Mouse (Mus musculus): Measurements from ENCODE around the gene Arhgef17. TPM values are rescaled to one million over a fixed set of nuclear protein-coding genes. Genes with fewer than 3 reads are reported as not detected.

Arhgef17 gene
- polyA plus RNA-seq (2015; fragmentation: Nextera tagmentation; extraction: Ambion mirVana) = 5.7 and 7.0 TPM in 2 replicates

DNA sequence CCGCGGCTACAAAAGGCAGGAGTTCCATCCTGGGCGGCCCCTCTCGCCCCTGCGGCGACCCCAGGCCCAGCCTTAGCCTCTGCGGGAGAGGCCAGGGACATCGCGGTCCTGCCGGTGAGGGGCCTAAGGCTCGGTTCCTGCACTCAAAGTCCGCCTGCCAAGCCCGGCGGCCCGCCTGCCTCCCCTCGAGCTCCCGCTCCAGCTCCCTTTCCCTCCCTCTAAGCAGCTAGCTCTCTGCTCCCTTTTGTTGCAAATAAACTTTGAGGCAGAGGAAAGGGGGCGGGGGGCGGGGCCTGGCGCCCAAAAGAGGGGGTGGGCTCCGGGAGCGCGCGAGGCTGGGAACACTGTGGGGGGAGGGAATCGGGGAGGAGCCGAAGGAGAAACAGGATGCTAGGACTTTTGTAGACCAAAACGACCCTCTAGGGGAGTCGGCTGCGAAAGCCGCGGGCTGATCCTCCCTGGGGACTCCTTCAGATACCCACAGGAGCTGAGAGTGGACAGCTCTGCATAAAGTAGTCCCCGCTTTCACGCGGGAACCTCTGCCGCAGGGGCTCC is at the start of gene Arhgef17:
Gene Arhgef17, minus strand, starts transcription at position 182 of the 555 bp plus-strand sequence.

GRCm38 (mm10) chr7:100974135-100974903 is 42.4 kb upstream of the Arhgef17 start, which contains the start of gene P2ry6:
Gene P2ry6 (minus strand): TSS chr7:100974649.

DNA sequence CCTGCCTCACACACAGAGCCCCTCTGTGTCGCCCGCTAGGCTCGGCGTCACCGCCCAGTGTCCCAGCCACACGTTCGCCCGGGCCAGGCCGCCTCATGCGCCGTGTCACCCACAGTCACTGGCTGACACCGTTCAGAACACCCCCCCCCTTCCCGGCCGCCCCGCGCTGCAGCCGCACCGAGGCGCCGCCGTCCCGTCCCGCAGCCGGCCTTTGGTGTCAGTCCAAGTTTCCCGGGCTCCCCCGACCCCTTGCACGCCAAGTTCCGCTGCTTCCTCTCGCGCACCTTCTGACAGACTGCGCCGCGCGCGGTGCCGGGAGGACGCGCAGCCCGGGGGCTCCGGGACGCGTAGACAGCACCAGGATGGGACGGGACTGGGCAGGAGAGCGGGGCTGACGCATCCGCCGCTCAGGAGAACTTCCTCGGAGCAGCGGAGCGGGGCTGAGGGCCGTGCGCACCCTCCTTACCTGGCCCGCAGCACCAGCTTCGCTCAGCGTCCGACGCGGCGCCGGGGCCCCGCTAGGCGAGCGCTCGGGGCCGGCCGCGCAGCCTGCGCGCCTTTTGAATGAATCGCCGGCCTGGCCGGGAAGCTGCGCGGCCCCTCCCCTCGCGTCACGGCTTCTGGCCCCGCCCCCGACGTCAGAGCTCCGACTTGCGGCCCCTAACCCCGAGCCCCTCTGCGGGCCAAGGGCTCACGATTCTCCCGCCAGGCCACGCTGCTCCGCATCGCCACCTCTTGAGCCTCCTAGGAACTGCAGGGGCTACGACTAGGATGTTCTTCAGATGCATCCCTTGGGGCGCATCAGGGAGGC is 68.9 kb downstream of the Arhgef17 start, which contains the start of gene Relt:
Gene Relt, minus strand, starts transcription at position 619 of the 811 bp plus-strand sequence.

Small RNA genes lying within 50 kb of the gene (microRNA-seq; reads per million reads assigned to microRNA genes)
- gene Mir3102 = 142 reads per million, percentile 51 among the genes with 10 or more reads in this experiment

Other genes with a start within 250 kb of the Arhgef17 start
- gene Fam168a, start 225.5 kb downstream of the Arhgef17 start, polyA plus RNA-seq (2015; fragmentation: Nextera tagmentation; extraction: Ambion mirVana) = 46.1 and 47.9 TPM in 2 replicates
- gene Relt, start 68.7 kb downstream of the Arhgef17 start, polyA plus RNA-seq (2015; fragmentation: Nextera tagmentation; extraction: Ambion mirVana) = 0.78 and 2.6 TPM in 2 replicates
- gene P2ry6, start 42.5 kb upstream of the Arhgef17 start, polyA plus RNA-seq (2015; fragmentation: Nextera tagmentation; extraction: Ambion mirVana) = 9.8 and 16.9 TPM in 2 replicates
- gene P2ry2, start 80.8 kb upstream of the Arhgef17 start, polyA plus RNA-seq (2015; fragmentation: Nextera tagmentation; extraction: Ambion mirVana) = 24.6 and 27.7 TPM in 2 replicates
- gene Fchsd2, start 160.8 kb upstream of the Arhgef17 start, polyA plus RNA-seq (2015; fragmentation: Nextera tagmentation; extraction: Ambion mirVana) = 6.4 and 6.5 TPM in 2 replicates

Data from urinary bladder, postnatal 0 days (tissue).